Mouse (Mus musculus): ENCODE data around the gene S100a4. TPM values are rescaled to one million over a fixed set of nuclear protein-coding genes. Genes with fewer than 3 reads are reported as not detected.

The S100a4 gene
- polyA plus RNA-seq, 1 experiment from 2014 or later, result 1.2 TPM

- H3K9me3 ChIP-seq (ENCODE audit: control insufficient read depth, low read length), result no peaks in the 10 kb centered on the region
- no peak overlapping the region for H3K27ac ChIP-seq
- ATAC-seq (ENCODE audit: low FRiP score) (no peak), DNase-seq (ENCODE audit: low spot score) (no peak)
- peaks cover 15% of the 10 kb centered on the region for H3K4me1 ChIP-seq (replicated peaks; ENCODE audit: control insufficient read depth, insufficient read depth, low read length)
- no peak overlapping the region for H3K9ac ChIP-seq
- H3K4me2 ChIP-seq (replicated peaks), result no peak overlapping the region
- no peaks in the 10 kb centered on the region for H3K36me3 ChIP-seq (replicated peaks; ENCODE audit: control insufficient read depth, insufficient read depth)
- H3K27me3 ChIP-seq (ENCODE audit: control insufficient read depth, insufficient read depth, low read length), result no peaks in the 10 kb centered on the region
- no peak overlapping the region for H3K4me3 ChIP-seq (replicated peaks; ENCODE audit: low read length)
- WGBS, result 81% methylated on average over 9 of the region's 9 CpGs
These were observed 22.9 kb downstream of the S100a4 start for GRCm38 (mm10) chr3:90626266-90627021.

DNA sequence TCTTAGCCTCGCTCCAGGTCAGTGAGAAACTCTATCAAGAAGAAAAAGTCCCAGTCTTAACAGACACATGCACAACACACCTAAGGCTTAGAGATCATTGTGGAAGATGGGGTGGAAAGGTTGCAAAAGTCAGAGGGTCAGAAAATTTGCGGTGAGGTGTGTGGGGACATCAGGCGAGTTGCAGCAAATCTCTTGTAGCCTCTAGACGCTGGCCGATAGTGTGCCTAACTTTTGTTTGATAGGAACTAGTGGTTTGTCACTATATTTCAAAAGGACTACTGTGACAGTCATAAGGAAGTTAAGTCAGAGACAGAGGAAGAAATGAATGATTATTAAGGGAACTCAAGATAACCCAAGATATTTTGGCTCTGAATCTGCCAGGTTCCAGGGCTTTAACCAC is 23.8 kb downstream of the S100a4 start:
- no peak for DNase-seq (ENCODE audit: low spot score)
- Histone ChIP-seq H3K27ac (no peak overlapping the region), H3K4me1 (replicated peaks; ENCODE audit: control insufficient read depth, insufficient read depth, low read length) (peaks cover 15% of the 10 kb centered on the region), H3K27me3 (ENCODE audit: control insufficient read depth, insufficient read depth, low read length) (no peaks in the 10 kb centered on the region), H3K9me3 (ENCODE audit: control insufficient read depth, low read length) (no peaks in the 10 kb centered on the region), H3K36me3 (replicated peaks; ENCODE audit: control insufficient read depth, insufficient read depth) (no peaks in the 10 kb centered on the region), H3K4me2 (replicated peaks) (no peak overlapping the region), H3K9ac (no peak overlapping the region), H3K4me3 (replicated peaks; ENCODE audit: low read length) (no peak overlapping the region)
- ATAC-seq (ENCODE audit: low FRiP score), result no peak
- 98% methylated on average over 5 of the region's 5 CpGs for WGBS

DNA sequence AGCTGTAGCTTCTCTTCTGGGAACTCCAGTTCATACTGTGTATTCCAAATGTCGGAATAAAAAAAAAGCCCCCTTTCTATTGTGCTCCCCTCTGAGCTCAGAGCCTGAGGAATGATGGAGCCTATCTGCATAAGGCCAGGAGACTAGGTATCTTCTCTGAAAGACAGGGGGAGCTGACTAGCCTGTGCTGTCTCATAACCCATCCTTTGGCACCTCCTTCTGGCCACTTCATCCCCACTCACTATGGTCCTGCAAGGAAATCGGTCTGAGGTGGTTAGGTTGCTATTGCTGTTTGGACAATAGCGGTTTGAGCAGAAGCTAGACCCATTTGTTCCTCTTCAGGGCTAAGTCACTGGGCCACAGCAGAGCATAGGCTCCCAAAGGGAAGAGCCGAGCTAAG is 24.2 kb downstream of the S100a4 start:
- DNase-seq (ENCODE audit: low spot score) (no peak), ATAC-seq (ENCODE audit: low FRiP score) (no peak)
- H3K27me3 ChIP-seq (ENCODE audit: control insufficient read depth, insufficient read depth, low read length), result no peaks in the 10 kb centered on the region
- 62% methylated on average over 4 of the region's 4 CpGs for WGBS
- peaks cover 15% of the 10 kb centered on the region for H3K4me1 ChIP-seq (replicated peaks; ENCODE audit: control insufficient read depth, insufficient read depth, low read length)
- H3K4me2 ChIP-seq (replicated peaks), result no peak overlapping the region
- no peak overlapping the region for H3K4me3 ChIP-seq (replicated peaks; ENCODE audit: low read length)
- H3K9ac ChIP-seq, result no peak overlapping the region
- no peak overlapping the region for H3K27ac ChIP-seq
- no peaks in the 10 kb centered on the region for H3K9me3 ChIP-seq (ENCODE audit: control insufficient read depth, low read length)
- no peaks in the 10 kb centered on the region for H3K36me3 ChIP-seq (replicated peaks; ENCODE audit: control insufficient read depth, insufficient read depth)

GRCm38 (mm10) chr3:90629298-90629697 is 25.7 kb downstream of the S100a4 start:
- H3K9me3 ChIP-seq (ENCODE audit: control insufficient read depth, low read length), result no peaks in the 10 kb centered on the region
- ATAC-seq (ENCODE audit: low FRiP score), result no peak
- WGBS, result 83% methylated on average over 2 of the region's 2 CpGs
- peaks cover 2% of the 10 kb centered on the region; the same call in 1 of the 2 replicates for H3K4me1 ChIP-seq (replicated peaks; ENCODE audit: control insufficient read depth, insufficient read depth, low read length)
- H3K9ac ChIP-seq, result no peak overlapping the region
- no peaks in the 10 kb centered on the region for H3K36me3 ChIP-seq (replicated peaks; ENCODE audit: control insufficient read depth, insufficient read depth)
- DNase-seq (ENCODE audit: low spot score), result no peak
- no peak overlapping the region for H3K4me2 ChIP-seq (replicated peaks)
- no peak overlapping the region for H3K27ac ChIP-seq
- no peaks in the 10 kb centered on the region for H3K27me3 ChIP-seq (ENCODE audit: control insufficient read depth, insufficient read depth, low read length)
- H3K4me3 ChIP-seq (replicated peaks; ENCODE audit: low read length), result no peak overlapping the region

GRCm38 (mm10) chr3:90631984-90632383 is 28.4 kb downstream of the S100a4 start:
- WGBS, result 84% methylated on average over 2 of the region's 2 CpGs
- no peak for ATAC-seq (ENCODE audit: low FRiP score)

DNA sequence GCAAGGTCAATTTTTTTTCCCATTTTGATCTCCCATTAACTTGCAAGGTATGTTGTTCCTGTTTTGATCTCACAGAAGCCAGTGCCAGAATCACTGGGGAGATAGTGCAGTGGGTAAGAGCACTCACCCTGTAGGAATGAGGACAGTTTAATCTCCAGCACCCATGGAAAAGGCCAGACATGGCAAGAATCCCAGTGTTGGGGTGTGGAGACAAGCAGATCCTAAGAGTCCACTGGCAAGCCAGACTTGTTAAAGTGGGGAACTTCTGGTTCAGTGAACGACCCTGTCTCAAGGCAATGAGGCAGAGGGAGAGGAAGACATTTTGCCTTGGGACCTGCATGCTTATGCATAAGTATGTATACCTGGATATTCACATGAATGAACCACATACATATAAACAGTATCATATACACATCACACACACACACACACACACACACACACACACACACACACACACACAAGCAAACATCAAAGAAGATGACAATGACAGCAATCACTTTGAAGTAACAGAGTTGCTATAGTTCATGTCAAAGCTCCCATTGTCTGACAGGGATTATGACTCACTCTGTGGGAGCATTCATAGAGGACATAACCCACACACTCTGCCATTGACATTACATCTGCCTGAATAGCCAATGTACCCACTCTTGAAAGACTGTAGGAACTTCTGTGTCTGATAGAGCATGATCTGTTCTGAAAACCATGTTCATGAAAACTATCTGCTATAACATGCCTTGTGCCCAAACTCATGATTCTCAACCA is 35.1 kb downstream of the S100a4 start:
- DNase-seq (ENCODE audit: low spot score), result no peak
- no peak for ATAC-seq (ENCODE audit: low FRiP score)
- Histone ChIP-seq H3K4me1 (replicated peaks; ENCODE audit: control insufficient read depth, insufficient read depth, low read length) (no peaks in the 10 kb centered on the region), H3K4me3 (replicated peaks; ENCODE audit: low read length) (no peak overlapping the region), H3K4me2 (replicated peaks) (no peak overlapping the region), H3K27me3 (ENCODE audit: control insufficient read depth, insufficient read depth, low read length) (no peaks in the 10 kb centered on the region), H3K9me3 (ENCODE audit: control insufficient read depth, low read length) (no peaks in the 10 kb centered on the region), H3K9ac (no peak overlapping the region), H3K36me3 (replicated peaks; ENCODE audit: control insufficient read depth, insufficient read depth) (no peaks in the 10 kb centered on the region), H3K27ac (no peak overlapping the region)
- 82% methylated on average over 1 of the region's 1 CpGs for WGBS

More at GRCm38 (mm10) chr3:90631984-90632383, 28.4 kb downstream of the S100a4 start:
- H3K4me1 ChIP-seq (replicated peaks; ENCODE audit: control insufficient read depth, insufficient read depth, low read length), result no peaks in the 10 kb centered on the region
- no peak overlapping the region for H3K9ac ChIP-seq
- no peaks in the 10 kb centered on the region for H3K36me3 ChIP-seq (replicated peaks; ENCODE audit: control insufficient read depth, insufficient read depth)
- no peaks in the 10 kb centered on the region for H3K27me3 ChIP-seq (ENCODE audit: control insufficient read depth, insufficient read depth, low read length)
- H3K27ac ChIP-seq, result no peak overlapping the region
- no peak for DNase-seq (ENCODE audit: low spot score)
- H3K9me3 ChIP-seq (ENCODE audit: control insufficient read depth, low read length), result no peaks in the 10 kb centered on the region
- H3K4me2 ChIP-seq (replicated peaks), result no peak overlapping the region
- no peak overlapping the region for H3K4me3 ChIP-seq (replicated peaks; ENCODE audit: low read length)

DNA sequence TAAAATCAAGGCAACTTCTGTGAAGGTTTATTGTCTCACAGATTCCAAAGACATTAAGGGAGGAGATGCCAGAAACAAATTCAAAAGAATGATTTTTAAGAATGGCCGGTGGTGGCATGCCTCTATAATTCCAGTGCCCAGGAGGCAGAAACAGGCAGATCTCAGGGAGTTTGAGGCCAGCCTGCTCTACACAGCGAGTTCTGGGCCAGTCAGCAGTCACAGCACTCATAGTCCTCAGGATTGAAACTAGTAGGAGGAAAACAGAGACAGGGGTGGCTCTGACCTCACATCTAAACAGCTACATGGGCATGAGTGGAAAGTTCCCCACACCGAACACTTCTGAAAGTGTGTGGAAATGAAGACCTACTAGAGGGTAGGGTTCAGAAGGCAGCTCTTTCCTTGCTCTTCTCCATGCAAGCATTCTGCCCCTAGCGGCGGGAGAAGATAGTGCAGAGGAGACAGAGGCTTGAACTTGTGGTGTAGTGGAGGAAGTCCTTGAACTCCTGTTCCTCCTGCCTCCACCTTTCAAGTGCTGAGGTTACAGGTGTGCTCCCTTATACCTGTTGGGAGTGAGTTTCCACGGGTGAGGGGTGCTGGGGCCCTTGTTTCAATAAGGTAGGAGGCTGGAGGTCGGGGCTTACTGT is 36.1 kb downstream of the S100a4 start:
- H3K9me3 ChIP-seq (ENCODE audit: control insufficient read depth, low read length), result no peaks in the 10 kb centered on the region
- H3K27ac ChIP-seq, result no peak overlapping the region
- no peak overlapping the region for H3K4me3 ChIP-seq (replicated peaks; ENCODE audit: low read length)
- no peaks in the 10 kb centered on the region for H3K4me1 ChIP-seq (replicated peaks; ENCODE audit: control insufficient read depth, insufficient read depth, low read length)
- DNase-seq (ENCODE audit: low spot score), result no peak
- H3K4me2 ChIP-seq (replicated peaks), result no peak overlapping the region
- H3K36me3 ChIP-seq (replicated peaks; ENCODE audit: control insufficient read depth, insufficient read depth), result no peaks in the 10 kb centered on the region
- H3K9ac ChIP-seq, result no peak overlapping the region
- no peaks in the 10 kb centered on the region for H3K27me3 ChIP-seq (ENCODE audit: control insufficient read depth, insufficient read depth, low read length)
- 54% methylated on average over 7 of the region's 7 CpGs for WGBS
- ATAC-seq (ENCODE audit: low FRiP score), result no peak

GRCm38 (mm10) chr3:90640981-90641380 is 37.4 kb downstream of the S100a4 start:
- no peak overlapping the region for H3K4me2 ChIP-seq (replicated peaks)
- no peak overlapping the region for H3K27ac ChIP-seq
- 89% methylated on average over 7 of the region's 7 CpGs for WGBS
- no peak overlapping the region for H3K9ac ChIP-seq
- no peaks in the 10 kb centered on the region for H3K9me3 ChIP-seq (ENCODE audit: control insufficient read depth, low read length)
- no peaks in the 10 kb centered on the region for H3K36me3 ChIP-seq (replicated peaks; ENCODE audit: control insufficient read depth, insufficient read depth)
- H3K4me1 ChIP-seq (replicated peaks; ENCODE audit: control insufficient read depth, insufficient read depth, low read length), result no peaks in the 10 kb centered on the region
- ATAC-seq (ENCODE audit: low FRiP score) (no peak), DNase-seq (ENCODE audit: low spot score) (no peak)
- no peaks in the 10 kb centered on the region for H3K27me3 ChIP-seq (ENCODE audit: control insufficient read depth, insufficient read depth, low read length)
- H3K4me3 ChIP-seq (replicated peaks; ENCODE audit: low read length), result no peak overlapping the region

- H3K9me3 ChIP-seq (ENCODE audit: control insufficient read depth, low read length), result no peaks in the 10 kb centered on the region
- H3K4me3 ChIP-seq (replicated peaks; ENCODE audit: low read length), result no peak overlapping the region
- no peak overlapping the region for H3K27ac ChIP-seq
- H3K9ac ChIP-seq, result no peak overlapping the region
- H3K4me2 ChIP-seq (replicated peaks), result no peak overlapping the region
- 49% methylated on average over 3 of the region's 3 CpGs for WGBS
- no peaks in the 10 kb centered on the region for H3K36me3 ChIP-seq (replicated peaks; ENCODE audit: control insufficient read depth, insufficient read depth)
- H3K27me3 ChIP-seq (ENCODE audit: control insufficient read depth, insufficient read depth, low read length), result no peaks in the 10 kb centered on the region
- no peak for ATAC-seq (ENCODE audit: low FRiP score)
- no peaks in the 10 kb centered on the region for H3K4me1 ChIP-seq (replicated peaks; ENCODE audit: control insufficient read depth, insufficient read depth, low read length)
- DNase-seq (ENCODE audit: low spot score), result no peak
These were observed 40.6 kb downstream of the S100a4 start for GRCm38 (mm10) chr3:90644220-90644619.

All from hindbrain, embryonic 14.5 days (tissue).